Mouse (Mus musculus) MEL (cell line): ENCODE measurements around the gene Epha2. TPM values are rescaled to one million over a fixed set of nuclear protein-coding genes. Genes with fewer than 3 reads are reported as not detected.

Experiments
- DNase-seq: peaks from one replicate; pipeline ENCODE4 v3.0.0; 2011; ENCODE audit warnings: low read depth, low spot score
- H3K27ac ChIP-seq: 2 replicates; pipeline ENCODE4 v1.5.1; 2012; ENCODE audit warnings: low read depth, mild to moderate bottlenecking, control low read depth, low read length, moderate library complexity; ENCODE audit not compliant: control insufficient read depth
- H3K27me3 ChIP-seq, 2 experiments: fragments of 150-350 bp in 1 of 2; sonication (generic) in 1 of 2; 2 replicates each; pipeline ENCODE4 v1.6.1; 2012; ENCODE audit warnings: low read length in 2 of 2, mild to moderate bottlenecking in 2 of 2, improper control_type of control experiment in 1 of 2, moderate library complexity in 1 of 2; ENCODE audit not compliant: insufficient read depth in 2 of 2, control insufficient read depth in 1 of 2
- H3K36me3 ChIP-seq, 2 experiments: 2 replicates each; pipeline ENCODE4 v1.6.1; 2012 to 2014; ENCODE audit warnings: low read length in 2 of 2, improper control_type of control experiment in 1 of 2, inconsistent platforms in 1 of 2, mild to moderate bottlenecking in 1 of 2; ENCODE audit not compliant: insufficient read depth in 2 of 2, control insufficient read depth in 1 of 2
- H3K4me1 ChIP-seq, 2 experiments: fragments of 150-350 bp in 1 of 2; sonication (generic) in 1 of 2; 2 replicates each; pipeline ENCODE4 v1.6.1; 2012; ENCODE audit warnings: low read length in 2 of 2, improper control_type of control experiment in 1 of 2, mild to moderate bottlenecking in 1 of 2; ENCODE audit not compliant: insufficient read depth in 2 of 2, control insufficient read depth in 1 of 2
- H3K4me3 ChIP-seq, 2 experiments: fragments of 150-350 bp in 1 of 2; sonication (generic) in 1 of 2; 2 replicates each; pipeline ENCODE4 v1.5.1; 2012; ENCODE audit warnings: low read depth in 2 of 2, low read length in 2 of 2, mild to moderate bottlenecking in 2 of 2, moderate library complexity in 2 of 2, control low read depth in 1 of 2, improper control_type of control experiment in 1 of 2; ENCODE audit not compliant: control insufficient read depth in 1 of 2, insufficient read depth in 1 of 2
- H3K79me2 ChIP-seq: 2 replicates; pipeline ENCODE4 v1.6.1; 2012; ENCODE audit warnings: mild to moderate bottlenecking, low read length, moderate library complexity; ENCODE audit not compliant: control insufficient read depth, poor library complexity, insufficient read depth
- H3K9ac ChIP-seq: 2 replicates; pipeline ENCODE4 v1.6.1; 2012; ENCODE audit warnings: low read depth, mild to moderate bottlenecking, control low read depth, low read length, moderate library complexity; ENCODE audit not compliant: control insufficient read depth, poor library complexity, severe bottlenecking
- H3K9me3 ChIP-seq: fragments of 150-350 bp; sonication (generic); replicated peaks from 2 replicates; pipeline ENCODE4 v1.6.1; 2012; ENCODE audit warnings: mild to moderate bottlenecking, low read length, improper control_type of control experiment, moderate library complexity; ENCODE audit not compliant: insufficient read depth
- BHLHE40 ChIP-seq: IDR thresholded peaks from 2 replicates; pipeline ENCODE4 v1.6.1; 2012; ENCODE audit warnings: low read depth, mild to moderate bottlenecking, inconsistent platforms, low read length, improper control_type of control experiment, borderline replicate concordance
- CHD2 ChIP-seq: IDR thresholded peaks from 2 replicates; pipeline ENCODE4 v1.6.1; 2011; ENCODE audit warnings: low read length, improper control_type of control experiment
- E2F4 ChIP-seq: IDR thresholded peaks from 2 replicates; pipeline ENCODE4 v1.6.1; 2011; ENCODE audit warnings: low read depth, low read length, improper control_type of control experiment, borderline replicate concordance
- ETS1 ChIP-seq: IDR thresholded peaks from 2 replicates; pipeline ENCODE4 v1.6.1; 2012; ENCODE audit warnings: low read depth, mild to moderate bottlenecking, inconsistent platforms, low read length, improper control_type of control experiment, moderate library complexity
- GATA1 ChIP-seq: IDR thresholded peaks from 2 replicates; pipeline ENCODE4 v1.6.1; 2011; ENCODE audit warnings: low read depth, low read length, improper control_type of control experiment
- JUND ChIP-seq: IDR thresholded peaks from 2 replicates; pipeline ENCODE4 v1.6.1; 2011; ENCODE audit warnings: low read depth, mild to moderate bottlenecking, improper control_type of control experiment, low read length
- KAT2A ChIP-seq: conservative IDR thresholded peaks from 2 replicates; pipeline ENCODE4 v1.6.1; 2012; ENCODE audit warnings: low read depth, low read length, improper control_type of control experiment, inconsistent platforms
- MAFK ChIP-seq: IDR thresholded peaks from 2 replicates; pipeline ENCODE4 v1.6.1; 2011; ENCODE audit warnings: low read depth, mild to moderate bottlenecking, low read length, improper control_type of control experiment, borderline replicate concordance
- MAZ ChIP-seq: IDR thresholded peaks from 2 replicates; pipeline ENCODE4 v1.6.1; 2012; ENCODE audit warnings: low read depth, mild to moderate bottlenecking, inconsistent platforms, low read length, improper control_type of control experiment
- MYB ChIP-seq: IDR thresholded peaks from 2 replicates; pipeline ENCODE4 v1.6.1; 2011; ENCODE audit warnings: mild to moderate bottlenecking, low read depth, low read length, improper control_type of control experiment
- NRF1 ChIP-seq: IDR thresholded peaks from 2 replicates; pipeline ENCODE4 v1.6.1; 2014; ENCODE audit warnings: low read depth, mild to moderate bottlenecking, inconsistent platforms, low read length, improper control_type of control experiment, moderate library complexity; ENCODE audit not compliant: poor library complexity, insufficient read depth, severe bottlenecking
- POLR2A ChIP-seq, 2 experiments: IDR thresholded peaks; 2 replicates each; pipeline ENCODE4 v1.6.1; 2011 to 2012; ENCODE audit warnings: low read length in 2 of 2, mild to moderate bottlenecking in 2 of 2, control low read depth in 1 of 2, improper control_type of control experiment in 1 of 2, low read depth in 1 of 2, moderate library complexity in 1 of 2; ENCODE audit not compliant: control insufficient read depth in 1 of 2, insufficient read depth in 1 of 2, poor library complexity in 1 of 2
- POLR2AphosphoS5 ChIP-seq: IDR thresholded peaks from 2 replicates; pipeline ENCODE4 v1.6.1; 2012; ENCODE audit warnings: low read depth, borderline replicate concordance, mild to moderate bottlenecking, inconsistent platforms, low read length, moderate library complexity, mixed read lengths
- TBP ChIP-seq: IDR thresholded peaks from 2 replicates; pipeline ENCODE4 v1.8.0; 2011; ENCODE audit warnings: low read depth, low read length, improper control_type of control experiment
- TCF12 ChIP-seq: IDR thresholded peaks from 2 replicates; pipeline ENCODE4 v1.6.1; 2014; ENCODE audit warnings: low read depth, mild to moderate bottlenecking, inconsistent platforms, low read length, improper control_type of control experiment, moderate library complexity
- UBTF ChIP-seq: IDR thresholded peaks from 2 replicates; pipeline ENCODE4 v1.6.1; 2012; ENCODE audit warnings: low read depth, mild to moderate bottlenecking, inconsistent platforms, low read length, improper control_type of control experiment, moderate library complexity, borderline replicate concordance; ENCODE audit not compliant: insufficient read depth
- USF2 ChIP-seq, 2 experiments: IDR thresholded peaks; 2 replicates each; pipeline ENCODE4 v1.6.1; 2011 to 2012; ENCODE audit warnings: improper control_type of control experiment in 2 of 2, low read length in 2 of 2, borderline replicate concordance in 1 of 2, inconsistent platforms in 1 of 2, low read depth in 1 of 2, mild to moderate bottlenecking in 1 of 2; ENCODE audit not compliant: insufficient read depth in 1 of 2
- ZKSCAN1 ChIP-seq: IDR thresholded peaks from 2 replicates; pipeline ENCODE4 v1.6.1; 2012; ENCODE audit warnings: low read depth, mild to moderate bottlenecking, inconsistent platforms, low read length, improper control_type of control experiment, moderate library complexity
- polyA plus RNA-seq, 2 experiments: library from polyadenylated mRNA; stranded (reverse) in 1 of 2; unstranded in 1 of 2; fragments of >175 nt in 1 of 2; fragments of >200 nt in 1 of 2; gene quantifications; 2 replicates each; pipeline versions ENCODE4 v1.2.1 to v1.2.4; 2012; ENCODE audit warnings: low replicate concordance in 2 of 2, low read depth in 1 of 2; ENCODE audit not compliant: insufficient read length in 2 of 2, insufficient read depth in 1 of 2, missing spikeins in 1 of 2
- total RNA-seq: library from RNA; depleted of rRNA; stranded (reverse); fragments of 300-350 nt; gene quantifications from 2 replicates; pipeline ENCODE4 v1.2.3, GENCODE M21; 2012; rRNA removed

The Epha2 gene
- total and polyA plus RNA-seq, 3 experiments, result 2.3 to 5.9 TPM; not detected in 1

- Histone ChIP-seq H3K9ac (no peak within 1 kb of the TSS), H3K4me3 (no peak within 1 kb of the TSS)
These were observed 67.2 kb downstream of the Epha2 start, which contains the start of gene Fam131c for GRCm38 (mm10) chr4:141367997-141368791. Gene Fam131c, plus strand, starts transcription at chr4:141368220.

GRCm38 (mm10) chr4:141372426-141372825, 71.4 kb downstream of the Epha2 start:
- no peak overlapping the region for H3K9ac ChIP-seq
- H3K4me3 ChIP-seq, result no peak overlapping the region
- H3K4me1 ChIP-seq, result no peaks in the 10 kb centered on the region
- no peaks in the 10 kb centered on the region for H3K9me3 ChIP-seq
- H3K27me3 ChIP-seq, result peaks cover 0 to 2% of the 10 kb centered on the region in 2 experiments; a peak in 2 of 4 replicates
- TF ChIP-seq MAFK (no peak), MAZ (no peak), POLR2AphosphoS5 (no peak), ETS1 (no peak), E2F4 (no peak), ZKSCAN1 (no peak), TBP (no peak), BHLHE40 (no peak), UBTF (no peak), GATA1 (no peak), MYB (no peak), CHD2 (no peak), POLR2A (IDR thresholded peaks at IDR 0.05; ENCODE audit: control insufficient read depth in 1 of 2, insufficient read depth in 1 of 2, low read depth in 1 of 2, low read length in 2 of 2, poor library complexity in 1 of 2) (no peak), JUND (no peak), KAT2A (no peak), TCF12 (no peak), NRF1 (no peak)
- H3K79me2 ChIP-seq, result no peaks in the 10 kb centered on the region
- no peak for DNase-seq
- H3K36me3 ChIP-seq, result no peaks in the 10 kb centered on the region
- H3K27ac ChIP-seq, result no peak overlapping the region

More at GRCm38 (mm10) chr4:141367997-141368791, 67.2 kb downstream of the Epha2 start, which contains the start of gene Fam131c:
- no peaks in the 10 kb centered on the region for H3K79me2 ChIP-seq
- H3K27ac ChIP-seq, result no peak within 1 kb of the TSS
- no peaks in the 10 kb centered on the region for H3K36me3 ChIP-seq
- no peaks in the 10 kb centered on the region for H3K9me3 ChIP-seq
- H3K27me3 ChIP-seq, result peaks cover 2 to 4% of the 10 kb centered on the region in 2 experiments; a peak in 2 of 4 replicates
- DNase-seq, result no peak
- TF ChIP-seq USF2 (IDR thresholded peaks at IDR 0.05; ENCODE audit: borderline replicate concordance in 1 of 2, insufficient read depth in 1 of 2, low read depth in 1 of 2, low read length in 2 of 2), result no peak
- H3K4me1 ChIP-seq, result no peaks in the 10 kb centered on the region

Other genes starting within 250 kb of the Epha2 start
- 0.77 and 0.92 TPM in 2 replicates for gene Crocc, start 240.7 kb upstream of the Epha2 start, total RNA-seq
- gene Crocc, start 240.7 kb upstream of the Epha2 start, polyA plus RNA-seq, result 1 to 10 TPM in 1 of 2 experiments, not detected in 1; 3.6 TPM
- gene Necap2, start 222.9 kb upstream of the Epha2 start, total RNA-seq, result 45.1 and 57.4 TPM in 2 replicates
- 10 to 100 TPM in 1 of 2 experiments, not detected in 1; 75.6 TPM for gene Necap2, start 222.9 kb upstream of the Epha2 start, polyA plus RNA-seq
- gene Spata21, start 212.9 kb upstream of the Epha2 start, total RNA-seq, result not detected in 2 replicates
- not detected for gene Spata21, start 212.9 kb upstream of the Epha2 start, polyA plus RNA-seq
- gene Szrd1, start 161.5 kb upstream of the Epha2 start, total RNA-seq, result 63.0 and 64.4 TPM in 2 replicates
- gene Szrd1, start 161.5 kb upstream of the Epha2 start, polyA plus RNA-seq, result 100 to 1,000 TPM in 1 of 2 experiments, not detected in 1; 137 TPM
- gene Fbxo42, start 153.3 kb upstream of the Epha2 start, total RNA-seq, result 10.1 and 11.2 TPM in 2 replicates
- gene Fbxo42, start 153.3 kb upstream of the Epha2 start, polyA plus RNA-seq, result 100 to 1,000 TPM in 1 of 2 experiments, 10 to 100 TPM in 1; 23.1 to 260 TPM
- 3.7 and 5.8 TPM in 2 replicates for gene Rsg1, start 87.3 kb upstream of the Epha2 start, total RNA-seq
- gene Rsg1, start 87.3 kb upstream of the Epha2 start, polyA plus RNA-seq, result 1 to 10 TPM in 1 of 2 experiments, not detected in 1; 4.8 TPM
- 0.03 TPM in 1 of 2 replicates, not detected in the other for gene Arhgef19, start 61.7 kb upstream of the Epha2 start, total RNA-seq
- under 1 TPM in 1 of 2 experiments, not detected in 1; 0.78 TPM for gene Arhgef19, start 61.7 kb upstream of the Epha2 start, polyA plus RNA-seq
- gene Fam131c, start 67.0 kb downstream of the Epha2 start, total RNA-seq, result not detected in 2 replicates
- gene Fam131c, start 67.0 kb downstream of the Epha2 start, polyA plus RNA-seq, result not detected
- gene Clcnka, start 97.5 kb downstream of the Epha2 start, total RNA-seq, result not detected in 2 replicates
- not detected for gene Clcnka, start 97.5 kb downstream of the Epha2 start, polyA plus RNA-seq
- not detected in 2 replicates for gene Clcnkb, start 114.8 kb downstream of the Epha2 start, total RNA-seq
- gene Clcnkb, start 114.8 kb downstream of the Epha2 start, polyA plus RNA-seq, result not detected
- not detected in 2 replicates for gene Hspb7, start 119.5 kb downstream of the Epha2 start, total RNA-seq
- not detected for gene Hspb7, start 119.5 kb downstream of the Epha2 start, polyA plus RNA-seq
- not detected in 2 replicates for gene Srarp, start 134.9 kb downstream of the Epha2 start, total RNA-seq
- not detected for gene Srarp, start 134.9 kb downstream of the Epha2 start, polyA plus RNA-seq
- gene Zbtb17, start 143.4 kb downstream of the Epha2 start, total RNA-seq, result 32.3 and 36.4 TPM in 2 replicates
- gene Zbtb17, start 143.4 kb downstream of the Epha2 start, polyA plus RNA-seq, result 10 to 100 TPM in 1 of 2 experiments, not detected in 1; 63.2 TPM
- gene Spen, start 237.4 kb downstream of the Epha2 start, total RNA-seq, result 11.9 and 12.6 TPM in 2 replicates
- gene Spen, start 237.4 kb downstream of the Epha2 start, polyA plus RNA-seq, result 100 to 1,000 TPM in 1 of 2 experiments, 10 to 100 TPM in 1; 46.9 to 102 TPM